Mouse (Mus musculus) CD4-positive naive resting alpha-beta T cell, adult 57 days (primary cell): ENCODE results near the gene Olfr653. TPM values are rescaled to one million over a fixed set of nuclear protein-coding genes. Genes with fewer than 3 reads are reported as not detected.

ENCODE experiments used
- total RNA-seq: library from RNA; stranded (reverse); gene quantifications from one replicate; pipeline ENCODE4 v1.2.4, GENCODE M21; 2023

Olfr653 gene
- total RNA-seq = not detected

GRCm38 (mm10) chr7:104577014-104577413, at the start of gene Olfr653:
Olfr653 (plus strand) TSS chr7:104577314.

GRCm38 (mm10) chr7:104549833-104550232, 27.3 kb upstream of the Olfr653 start, which contains the start of gene Olfr651:
Olfr651 (plus strand) TSS chr7:104550133.

GRCm38 (mm10) chr7:104560601-104561000, 16.5 kb upstream of the Olfr653 start, which contains the start of gene Olfr652:
Olfr652 (plus strand) TSS chr7:104560901.

GRCm38 (mm10) chr7:104586725-104587124, 9.6 kb downstream of the Olfr653 start, which contains the start of gene Olfr654:
Olfr654 (plus strand) TSS chr7:104587025.

GRCm38 (mm10) chr7:104601679-104602078, 24.6 kb downstream of the Olfr653 start, which contains the start of gene Olfr655:
Olfr655 (minus strand) TSS chr7:104601779.

GRCm38 (mm10) chr7:104613655-104614054, 36.5 kb downstream of the Olfr653 start, which contains the start of gene Olfr656:
Olfr656 (plus strand) TSS chr7:104613955.

GRCm38 (mm10) chr7:104624494-104624893, 47.4 kb downstream of the Olfr653 start, which contains the start of gene Olfr657:
Olfr657 (plus strand) TSS chr7:104624794.

Other genes with a start within 250 kb of the Olfr653 start
- 0.68 TPM for gene Trim34b, start 247.8 kb upstream of the Olfr653 start, total RNA-seq
- 37.2 TPM for gene Trim12c, start 224.0 kb upstream of the Olfr653 start, total RNA-seq
- 1.8 TPM for gene Trim30b, start 207.4 kb upstream of the Olfr653 start, total RNA-seq
- gene Trim30c, start 176.5 kb upstream of the Olfr653 start, total RNA-seq = 0.77 TPM
- 58.6 TPM for gene Trim30a, start 112.1 kb upstream of the Olfr653 start, total RNA-seq
- gene Trim30d, start 69.5 kb upstream of the Olfr653 start, total RNA-seq = 6.3 TPM
- gene Olfr651, start 27.2 kb upstream of the Olfr653 start, total RNA-seq = not detected
- gene Olfr652, start 16.4 kb upstream of the Olfr653 start, total RNA-seq = not detected
- gene Olfr654, start 9.7 kb downstream of the Olfr653 start, total RNA-seq = not detected
- not detected for gene Olfr655, start 24.5 kb downstream of the Olfr653 start, total RNA-seq
- not detected for gene Olfr656, start 36.6 kb downstream of the Olfr653 start, total RNA-seq
- gene Olfr657, start 47.5 kb downstream of the Olfr653 start, total RNA-seq = not detected
- gene Olfr658, start 70.0 kb downstream of the Olfr653 start, total RNA-seq = not detected
- not detected for gene Olfr659, start 89.4 kb downstream of the Olfr653 start, total RNA-seq
- not detected for gene Olfr661, start 109.2 kb downstream of the Olfr653 start, total RNA-seq
- not detected for gene Usp17le, start 200.2 kb downstream of the Olfr653 start, total RNA-seq